Mouse (Mus musculus) liver, embryonic 11.5 days (tissue): ENCODE data around the gene Nr2f2. TPM values are rescaled to one million over a fixed set of nuclear protein-coding genes. Genes with fewer than 3 reads are reported as not detected.

Experiments used
- ATAC-seq: fragments of 200-750 bp; cut with Nextera tagmentation; replicated peaks from 2 replicates; pipeline ENCODE4 v1.8.0; 2017; ENCODE audit warnings: moderate number of reproducible peaks, mild to moderate bottlenecking, moderate TSS enrichment, moderate library complexity; ENCODE audit not compliant: low FRiP score
- DNase-seq: peaks from one replicate; pipeline ENCODE4 v3.0.0-alpha.2; 2017; ENCODE audit warnings: low spot score
- H3K27ac ChIP-seq: fragments of 300-500 bp; sonication (generic); 2 replicates; pipeline ENCODE4 v1.5.1; 2014; ENCODE audit warnings: mild to moderate bottlenecking, low read depth, low read length, control low read depth
- H3K27me3 ChIP-seq: fragments of 300-500 bp; sonication (generic); replicated peaks from 2 replicates; pipeline ENCODE4 v1.6.1; 2014; ENCODE audit warnings: low read length, mixed read lengths; ENCODE audit not compliant: control insufficient read depth, insufficient read depth
- H3K36me3 ChIP-seq: fragments of 300-500 bp; sonication (generic); 2 replicates; pipeline ENCODE4 v1.6.1; 2014; ENCODE audit warnings: mild to moderate bottlenecking, low read length, moderate library complexity, mixed read lengths; ENCODE audit not compliant: control insufficient read depth, insufficient read depth
- H3K4me1 ChIP-seq: fragments of 300-500 bp; sonication (generic); replicated peaks from 2 replicates; pipeline ENCODE4 v1.6.1; 2014; ENCODE audit warnings: low read length, mixed read lengths; ENCODE audit not compliant: control insufficient read depth, insufficient read depth
- H3K4me2 ChIP-seq: fragments of 300-500 bp; sonication (generic); 2 replicates; pipeline ENCODE4 v1.6.1; 2014; ENCODE audit warnings: mild to moderate bottlenecking, control low read depth, moderate library complexity
- H3K4me3 ChIP-seq: fragments of 300-500 bp; sonication (generic); 2 replicates; pipeline ENCODE4 v1.5.1; 2014; ENCODE audit warnings: low read depth, low read length, control low read depth
- H3K9ac ChIP-seq: fragments of 300-500 bp; sonication (generic); 2 replicates; pipeline ENCODE4 v1.6.1; 2014; ENCODE audit warnings: low read depth, low read length, control low read depth
- H3K9me3 ChIP-seq: fragments of 300-500 bp; sonication (generic); 2 replicates; pipeline ENCODE4 v1.6.1; 2016; ENCODE audit warnings: low read length, inconsistent platforms, mixed read lengths; ENCODE audit not compliant: control insufficient read depth
- WGBS: fragments of 180-500 bp; shearing (Covaris S2); extraction: QIAGEN DNeasy Blood & Tissue Kit; methylation state at CpG from one replicate; pipeline ENCODE4 v1.1.7; 2014; 5-methylcytosine and 5-hydroxymethylcytosine counted together
- polyA plus RNA-seq: library from polyadenylated mRNA; unstranded; fragments of >200 nt; fragmentation: Nextera tagmentation; extraction: Ambion mirVana; gene quantifications from 2 replicates; pipeline ENCODE4 v1.2.1, GENCODE M21; 2014

Gene Nr2f2
- polyA plus RNA-seq, 1 experiment from 2014 or later = 49.6 TPM

DNA sequence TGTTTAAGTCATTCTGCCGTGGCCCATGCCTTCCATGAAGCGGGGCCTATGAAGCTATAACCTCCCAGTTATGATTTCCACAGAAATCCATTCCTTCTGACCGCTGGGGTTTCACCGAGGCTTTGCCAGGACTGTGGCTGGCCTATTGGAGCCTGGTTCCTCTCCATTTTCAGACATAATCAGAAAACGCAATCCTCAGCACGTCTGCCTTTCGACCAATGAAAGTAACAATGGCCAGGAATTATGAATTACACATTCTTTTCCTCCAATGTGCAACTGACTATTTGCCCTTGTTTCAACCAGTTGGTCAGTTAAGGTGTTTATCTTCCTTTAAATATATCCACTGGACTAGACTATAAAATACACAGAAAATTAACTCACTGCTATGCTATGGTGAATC lies 31.1 kb downstream of the Nr2f2 start:
- no peak for ATAC-seq
- Histone ChIP-seq H3K4me1 (peaks cover 6% of the 10 kb centered on the region; the same call in 1 of the 2 replicates), H3K36me3 (no peaks in the 10 kb centered on the region), H3K9ac (no peak overlapping the region), H3K27ac (no peak overlapping the region), H3K9me3 (no peaks in the 10 kb centered on the region), H3K4me2 (no peak overlapping the region; the same call in 1 of the 2 replicates), H3K27me3 (peaks cover 92% of the 10 kb centered on the region), H3K4me3 (no peak overlapping the region)
- WGBS = 13% methylated on average over 7 of the region's 7 CpGs
- no peak for DNase-seq

DNA sequence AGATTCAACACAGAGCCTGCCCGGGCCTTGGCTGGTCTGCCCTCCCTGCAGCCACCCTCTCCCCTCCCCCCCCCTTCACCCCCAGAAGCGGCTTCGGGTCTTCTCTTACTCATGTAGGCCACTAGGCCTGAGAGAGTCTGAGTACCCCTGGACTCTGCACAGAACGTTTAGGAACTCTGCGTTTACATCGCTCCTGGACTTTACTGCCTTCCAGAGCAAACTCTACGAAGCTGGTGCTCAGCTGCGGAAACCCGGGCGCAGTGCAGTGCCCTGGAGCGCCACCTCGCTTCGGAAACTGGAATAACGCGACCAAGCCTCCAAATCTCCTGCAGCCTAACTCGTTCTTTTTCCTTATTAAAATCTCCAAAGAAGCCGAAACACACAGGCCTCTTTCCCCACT lies 31.7 kb downstream of the Nr2f2 start:
- H3K4me2 ChIP-seq = peak overlapping the region; percentile 53
- peaks cover 6% of the 10 kb centered on the region; the same call in 1 of the 2 replicates for H3K4me1 ChIP-seq
- H3K9ac ChIP-seq = no peak overlapping the region
- no peaks in the 10 kb centered on the region for H3K9me3 ChIP-seq
- 2% methylated on average over 17 of the region's 17 CpGs for WGBS
- H3K4me3 ChIP-seq = peak overlapping the region; percentile 21; the same call in 1 of the 2 replicates
- DNase-seq (peak; percentile 64), ATAC-seq (0 out of 2 replicates have a peak, but pooled peaks have one; percentile 14)
- H3K27ac ChIP-seq = no peak overlapping the region
- no peaks in the 10 kb centered on the region for H3K36me3 ChIP-seq
- peaks cover 92% of the 10 kb centered on the region for H3K27me3 ChIP-seq

DNA sequence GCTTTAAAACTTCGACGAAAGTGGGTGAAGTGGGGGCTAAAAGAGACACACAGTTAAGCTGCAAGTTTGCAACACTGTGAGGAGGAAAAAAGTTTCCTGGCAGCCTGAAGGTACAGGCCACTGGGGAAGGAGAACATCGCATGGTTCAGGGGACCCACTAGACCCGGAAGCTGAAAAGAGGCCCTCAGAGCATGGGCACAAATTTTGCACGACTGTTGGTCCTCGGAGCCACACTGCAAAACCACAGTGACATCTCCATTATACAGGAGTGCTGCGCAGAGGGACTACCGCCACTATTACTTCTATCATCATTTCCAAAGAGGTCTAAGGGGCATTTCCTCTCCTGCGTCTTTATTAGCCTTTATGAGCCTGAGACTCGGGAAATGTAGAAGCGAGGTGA lies 32.7 kb downstream of the Nr2f2 start:
- ATAC-seq = no peak
- DNase-seq = no peak
- WGBS = 10% methylated on average over 11 of the region's 11 CpGs

DNA sequence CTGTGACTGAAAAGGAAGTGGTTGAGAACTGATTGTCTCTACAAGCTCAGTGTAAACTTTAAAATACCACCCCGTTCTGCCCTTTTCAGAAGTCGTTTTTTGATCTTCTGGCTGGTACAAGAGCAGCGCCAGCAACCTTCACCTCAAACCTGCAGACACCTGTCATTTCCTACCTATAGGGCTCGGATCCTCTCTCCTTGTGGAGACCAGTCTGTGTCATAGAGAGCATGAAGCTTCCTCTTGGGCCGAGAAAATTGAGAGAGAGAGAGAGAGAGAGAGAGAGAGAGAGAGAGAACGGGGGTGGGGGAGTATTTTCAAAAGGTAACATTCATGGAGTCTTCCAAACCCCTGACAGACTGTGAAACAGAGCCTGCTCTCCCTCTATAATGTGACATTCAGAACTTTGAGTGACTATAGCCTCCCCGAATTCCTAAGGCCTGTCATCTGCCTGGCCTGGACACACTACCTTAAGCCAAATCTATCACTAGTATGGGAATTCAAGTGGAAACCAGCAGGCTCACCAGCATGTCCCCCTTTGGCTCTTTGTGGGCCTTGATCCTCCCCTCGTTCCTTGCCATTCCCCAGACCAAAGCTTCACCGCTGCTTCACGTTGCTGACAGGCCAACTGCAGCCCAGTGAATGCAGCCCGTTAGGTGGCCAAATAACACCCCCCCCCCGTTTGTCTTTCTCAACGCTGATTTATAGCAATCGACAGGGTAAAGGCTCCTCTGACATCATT lies 33.4 kb downstream of the Nr2f2 start:
- DNase-seq (no peak), ATAC-seq (no peak)
- Histone ChIP-seq H3K4me2 (no peak overlapping the region), H3K9me3 (no peaks in the 10 kb centered on the region), H3K36me3 (no peaks in the 10 kb centered on the region), H3K4me3 (no peak overlapping the region), H3K4me1 (peaks cover 6% of the 10 kb centered on the region; the same call in 1 of the 2 replicates), H3K27ac (no peak overlapping the region), H3K9ac (no peak overlapping the region), H3K27me3 (peaks cover 96% of the 10 kb centered on the region)
- 10% methylated on average over 14 of the region's 14 CpGs for WGBS

More for the DNA sequence above, 32.7 kb downstream of the Nr2f2 start:
- no peaks in the 10 kb centered on the region for H3K9me3 ChIP-seq
- H3K9ac ChIP-seq = no peak overlapping the region
- peaks cover 95% of the 10 kb centered on the region for H3K27me3 ChIP-seq
- H3K4me3 ChIP-seq = no peak overlapping the region
- H3K27ac ChIP-seq = no peak overlapping the region
- H3K4me2 ChIP-seq = no peak overlapping the region
- no peaks in the 10 kb centered on the region for H3K36me3 ChIP-seq
- peaks cover 6% of the 10 kb centered on the region; the same call in 1 of the 2 replicates for H3K4me1 ChIP-seq

DNA sequence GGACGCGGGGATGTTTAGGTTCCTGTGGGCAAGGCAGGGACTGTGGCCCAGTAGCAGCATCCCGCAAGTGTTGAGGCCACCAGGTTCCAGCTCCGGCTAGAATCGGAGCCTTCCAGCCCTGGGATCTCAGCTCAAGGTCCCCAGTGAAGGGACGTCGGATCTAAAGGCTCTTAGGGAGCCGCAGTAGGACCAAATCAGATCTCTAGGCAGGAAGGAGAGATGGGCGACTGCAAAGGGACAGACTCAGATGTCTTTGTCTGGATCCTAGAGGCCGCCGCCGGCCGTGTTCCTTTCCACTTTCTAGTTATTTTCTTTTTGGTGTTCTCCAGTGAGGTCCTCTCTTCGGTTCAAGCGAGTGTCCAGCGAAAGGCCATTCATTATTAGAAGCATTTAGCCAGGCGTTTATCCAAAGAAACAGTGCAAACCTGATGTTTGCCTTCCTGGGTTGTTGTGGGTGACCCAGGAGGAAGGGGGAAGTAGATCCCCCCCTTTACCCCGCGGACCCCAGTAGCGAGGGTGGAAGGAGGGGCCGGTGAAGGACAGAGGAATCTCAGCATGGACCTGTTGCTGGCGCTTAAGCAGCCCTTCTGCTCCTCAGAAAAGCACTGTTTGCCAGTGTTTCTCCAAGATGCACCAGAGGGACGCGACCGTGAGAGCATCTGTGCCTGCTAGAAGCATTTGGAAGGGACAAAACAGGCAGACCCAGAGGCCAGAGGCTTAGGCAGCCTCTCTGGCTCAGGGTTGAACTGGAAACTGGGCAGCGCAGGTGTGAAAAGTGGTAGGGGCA lies 34.3 kb downstream of the Nr2f2 start:
- ATAC-seq (no peak), DNase-seq (no peak)
- Histone ChIP-seq H3K36me3 (no peaks in the 10 kb centered on the region), H3K27ac (no peak overlapping the region), H3K4me3 (peak overlapping the region; percentile 45), H3K4me2 (peak overlapping the region; percentile 64), H3K9ac (no peak overlapping the region), H3K9me3 (no peaks in the 10 kb centered on the region), H3K27me3 (peaks cover 94% of the 10 kb centered on the region), H3K4me1 (peaks cover 6% of the 10 kb centered on the region; the same call in 1 of the 2 replicates)
- WGBS = 3% methylated on average over 26 of the region's 26 CpGs

DNA sequence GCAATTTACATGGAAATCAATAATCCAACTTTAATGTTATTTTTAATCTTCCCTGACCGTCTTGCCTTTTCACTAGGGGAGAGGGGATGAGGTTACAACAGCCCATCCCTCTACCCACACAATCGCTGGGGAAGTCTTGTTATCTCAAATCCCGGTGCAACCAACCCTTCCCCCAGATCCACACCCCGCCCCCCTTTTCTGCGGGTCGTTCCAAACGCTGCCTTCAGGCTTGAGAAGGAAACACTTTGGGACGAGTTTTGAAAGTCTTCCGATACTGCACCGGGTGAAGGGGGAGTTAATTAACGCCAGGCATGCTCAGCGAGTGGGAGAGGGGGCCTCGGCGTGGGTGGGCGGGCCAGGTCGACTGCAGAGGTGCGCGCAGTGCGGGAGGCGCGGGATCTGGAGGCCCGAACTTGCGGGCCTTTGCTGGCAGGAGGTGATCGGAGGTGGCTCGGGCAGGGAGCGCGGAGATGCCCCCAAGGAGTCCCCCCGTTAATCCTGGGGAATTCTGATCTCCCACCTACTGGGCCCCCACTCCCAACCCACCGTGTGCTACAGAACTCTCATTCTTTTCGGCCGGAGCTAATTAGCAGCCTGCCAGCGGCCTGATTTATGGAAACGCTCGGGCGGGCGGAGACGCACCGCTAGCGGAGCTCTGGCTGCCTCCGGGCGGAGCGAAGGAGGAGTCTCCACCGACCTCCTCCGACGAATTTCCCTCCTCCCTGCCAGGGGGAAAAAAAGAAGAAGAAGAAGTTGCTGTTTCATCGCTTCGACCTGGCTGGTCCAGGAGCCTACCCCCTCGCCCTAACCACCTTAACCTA lies 35.1 kb downstream of the Nr2f2 start:
- no peaks in the 10 kb centered on the region for H3K36me3 ChIP-seq
- no peak overlapping the region for H3K27ac ChIP-seq
- peaks cover 6% of the 10 kb centered on the region; the same call in 1 of the 2 replicates for H3K4me1 ChIP-seq
- peaks cover 94% of the 10 kb centered on the region for H3K27me3 ChIP-seq
- peak overlapping the region; percentile 45 for H3K4me3 ChIP-seq
- ATAC-seq = peak; percentile 26; the same call in 1 of the 2 replicates
- H3K4me2 ChIP-seq = peak overlapping the region; percentile 64
- 2% methylated on average over 44 of the region's 48 CpGs for WGBS
- no peaks in the 10 kb centered on the region for H3K9me3 ChIP-seq
- peak; percentile 65 for DNase-seq
- no peak overlapping the region for H3K9ac ChIP-seq

DNA sequence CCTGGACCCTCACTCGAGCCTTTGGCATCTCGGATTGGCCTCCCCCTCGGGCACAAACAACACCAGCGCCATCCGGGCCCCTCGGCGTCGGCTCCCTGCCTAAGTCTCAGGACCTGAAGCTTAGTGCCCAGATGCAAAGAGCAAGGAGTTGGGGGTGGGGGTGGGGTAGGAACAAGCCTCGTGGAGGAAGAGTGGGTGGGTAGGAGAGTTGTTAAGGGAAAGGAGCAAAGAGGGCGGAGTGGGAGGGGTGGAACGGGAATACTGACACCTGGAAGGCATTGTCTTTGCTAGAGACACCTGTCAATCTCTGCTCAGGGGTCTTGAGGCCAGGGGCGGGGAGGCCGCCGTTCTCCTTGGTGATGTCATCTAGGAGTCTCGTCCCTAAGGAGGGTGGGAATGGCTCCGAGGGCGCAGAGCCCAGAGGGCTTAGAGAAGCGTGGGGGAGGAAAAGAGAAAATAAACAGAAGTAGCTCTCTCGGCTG lies 35.7 kb downstream of the Nr2f2 start:
- Histone ChIP-seq H3K9ac (no peak overlapping the region), H3K4me2 (peak overlapping the region; percentile 64), H3K36me3 (no peaks in the 10 kb centered on the region), H3K27ac (no peak overlapping the region), H3K4me1 (peaks cover 6% of the 10 kb centered on the region; the same call in 1 of the 2 replicates), H3K27me3 (peaks cover 94% of the 10 kb centered on the region), H3K9me3 (no peaks in the 10 kb centered on the region), H3K4me3 (peak overlapping the region; percentile 45)
- ATAC-seq (no peak), DNase-seq (no peak)
- 2% methylated on average over 19 of the region's 19 CpGs for WGBS

DNA sequence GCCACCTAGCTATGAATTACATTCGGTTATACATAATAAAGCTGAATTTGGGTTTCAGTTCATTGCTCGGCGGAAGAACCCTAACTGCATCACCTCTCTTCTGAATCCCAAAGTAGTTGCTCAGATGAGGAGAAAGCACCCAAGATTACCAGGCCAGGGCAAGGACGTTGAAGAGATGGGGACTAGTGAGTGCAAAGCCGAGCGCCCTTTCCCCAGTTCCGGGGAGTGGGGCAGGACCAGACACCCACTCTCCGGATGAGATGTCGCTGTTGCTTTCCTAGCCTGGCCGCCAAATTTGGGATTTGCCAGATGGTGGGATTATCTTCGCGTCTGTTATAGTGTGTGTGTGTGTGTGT lies 36.4 kb downstream of the Nr2f2 start:
- peaks cover 94% of the 10 kb centered on the region for H3K27me3 ChIP-seq
- H3K4me2 ChIP-seq = peak overlapping the region; percentile 7
- no peak for ATAC-seq
- H3K9ac ChIP-seq = no peak overlapping the region
- H3K4me1 ChIP-seq = peaks cover 6% of the 10 kb centered on the region; the same call in 1 of the 2 replicates
- no peaks in the 10 kb centered on the region for H3K36me3 ChIP-seq
- WGBS = 3% methylated on average over 12 of the region's 12 CpGs
- no peak for DNase-seq
- H3K27ac ChIP-seq = no peak overlapping the region
- no peak overlapping the region for H3K4me3 ChIP-seq
- H3K9me3 ChIP-seq = no peaks in the 10 kb centered on the region
